Mouse (Mus musculus) forelimb bud, embryonic 11.5 days (tissue): ENCODE results near the gene Asb11.

ENCODE experiments used
- DNase-seq: peaks from one replicate; pipeline ENCODE4 v3.0.0-alpha.2; 2012; ENCODE audit warnings: low read depth, low spot score

Asb11 gene

DNA sequence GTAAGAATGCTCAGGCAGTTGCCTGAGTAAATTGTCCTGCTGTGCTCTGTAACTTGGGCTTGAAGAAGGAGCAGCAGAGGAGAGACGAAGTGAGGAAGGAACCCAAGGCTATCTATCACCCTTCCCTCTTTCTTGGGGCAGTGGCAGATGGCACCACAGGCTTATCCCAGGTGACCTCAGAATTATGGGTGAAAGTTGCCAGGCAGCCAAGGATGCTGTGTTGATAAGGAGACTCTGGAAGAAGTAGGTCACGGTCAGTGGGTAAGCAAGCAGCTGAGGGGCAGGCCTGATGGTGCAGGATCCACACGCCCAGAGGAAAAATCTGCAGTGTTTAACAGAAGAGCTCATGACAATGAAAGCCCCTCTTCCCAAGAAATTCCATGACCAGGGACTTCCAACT lies 4.5 kb downstream of the Asb11 start:
- no peak for DNase-seq

DNA sequence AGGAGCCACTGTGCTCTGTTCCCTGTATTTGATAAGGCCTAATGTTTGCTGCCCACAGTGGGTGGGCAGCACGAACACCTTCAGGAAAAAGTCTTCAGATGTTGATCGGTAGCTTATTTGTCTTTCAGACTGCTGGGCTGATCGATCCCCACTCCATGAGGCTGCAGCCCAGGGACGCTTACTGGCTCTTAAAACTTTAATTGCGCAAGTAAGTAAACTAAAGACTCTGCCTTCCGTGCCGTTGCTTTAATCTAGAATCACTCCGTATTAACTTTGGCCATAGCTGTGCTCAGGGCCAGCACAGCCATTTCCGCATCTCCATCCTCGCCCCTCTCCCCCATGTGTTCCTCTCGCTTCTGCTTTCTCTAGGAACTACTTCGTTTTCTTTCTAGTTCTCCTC lies 8.8 kb downstream of the Asb11 start:
- DNase-seq: no peak

DNA sequence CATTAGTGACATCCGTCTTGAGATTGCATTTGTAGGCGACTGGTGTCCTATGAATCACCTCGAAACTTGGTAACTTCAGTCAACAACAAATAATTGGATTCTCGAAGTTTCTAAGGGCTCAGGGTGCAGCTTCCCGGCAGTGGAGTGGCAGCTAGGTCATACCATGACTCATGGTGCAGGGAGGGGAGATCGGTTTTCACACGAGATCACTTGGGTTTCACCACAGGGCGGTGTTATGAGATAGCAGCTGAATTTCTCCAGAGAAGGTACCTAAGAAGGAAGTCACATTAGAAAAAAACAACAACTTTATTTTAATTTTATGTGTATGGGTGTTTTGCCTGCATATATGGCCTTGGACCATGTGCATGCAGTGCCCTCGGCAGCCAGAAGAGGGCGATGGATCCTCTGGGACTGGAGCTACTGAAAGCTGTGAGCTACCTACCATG lies 9.3 kb downstream of the Asb11 start:
- DNase-seq: no peak

DNA sequence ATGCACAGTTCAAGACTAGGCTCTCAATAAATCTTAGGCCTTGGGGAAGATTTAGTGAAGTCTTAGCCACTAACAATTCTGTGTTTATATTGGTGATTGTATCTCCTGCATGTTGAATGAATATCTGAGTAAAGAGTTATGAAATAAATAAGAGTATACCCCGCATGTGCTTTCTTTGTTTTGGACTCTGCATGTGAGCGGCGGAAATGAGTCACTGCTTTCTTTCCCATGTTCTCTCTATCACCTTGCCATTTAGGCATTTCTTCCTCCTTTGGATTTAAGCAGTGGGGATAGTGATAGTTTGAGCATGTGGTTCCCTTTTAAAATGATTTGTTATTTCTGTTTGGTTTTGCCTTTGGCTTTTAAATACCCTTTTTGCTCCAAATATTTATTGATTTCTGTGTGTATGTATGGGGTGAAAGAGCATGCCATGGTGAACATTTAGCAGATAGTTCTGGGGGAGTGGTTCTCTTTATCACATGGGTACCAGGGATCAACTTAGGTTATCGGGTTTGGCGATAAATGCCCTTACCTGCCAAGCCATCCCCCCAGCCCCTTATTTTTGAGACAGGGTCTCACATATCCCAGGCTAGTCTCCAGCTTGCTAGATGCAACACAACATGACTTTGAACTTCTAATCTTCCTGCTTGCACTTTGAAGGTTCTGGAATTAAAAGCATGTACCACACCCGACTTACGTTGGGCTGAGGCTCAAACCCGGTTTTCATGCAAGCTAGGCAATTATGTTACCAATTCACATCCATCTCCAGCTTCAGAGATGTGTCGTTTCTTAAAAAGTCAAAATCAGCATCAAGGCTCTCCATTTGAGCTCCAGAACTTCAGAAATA lies 10.3 kb downstream of the Asb11 start:
- no peak for DNase-seq

DNA sequence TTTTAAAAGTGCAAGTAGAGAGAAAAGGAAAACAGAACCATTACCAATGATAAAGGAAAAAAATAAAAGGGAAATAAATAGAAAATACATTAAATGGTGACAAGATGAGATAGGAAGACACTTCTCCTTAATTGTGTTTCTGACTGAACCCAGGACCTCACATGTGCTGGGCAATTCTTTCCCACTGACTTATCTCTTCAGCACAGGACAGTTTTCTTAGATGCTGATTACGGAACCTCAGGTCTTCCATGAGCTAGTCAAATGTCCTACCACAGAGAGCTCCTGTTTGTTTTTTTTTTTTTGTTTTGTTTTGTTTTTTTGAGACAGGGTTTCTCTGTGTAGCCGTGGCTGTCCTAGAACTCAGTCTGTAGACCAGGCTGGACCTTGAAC lies 10.9 kb downstream of the Asb11 start:
- no peak for DNase-seq

DNA sequence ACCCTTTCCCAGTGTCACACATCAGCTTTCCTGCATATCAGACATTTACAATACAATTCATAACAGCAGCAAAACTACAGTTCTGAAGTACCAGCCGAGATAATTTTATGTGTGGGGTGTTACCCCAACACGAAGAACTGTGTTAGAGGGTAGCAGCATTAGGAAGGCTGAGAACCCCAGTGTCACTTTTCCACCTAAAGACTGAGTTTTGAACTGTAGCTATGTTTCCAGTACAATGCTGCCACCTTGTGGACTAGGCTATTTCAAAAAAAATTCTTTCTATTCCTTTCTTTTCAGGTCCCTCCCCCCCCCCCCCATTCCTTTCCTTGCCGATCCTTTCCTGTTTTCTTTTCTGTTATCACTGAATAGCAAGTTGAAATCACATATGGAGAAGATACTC lies 12.4 kb downstream of the Asb11 start:
- peak; percentile 59 for DNase-seq

DNA sequence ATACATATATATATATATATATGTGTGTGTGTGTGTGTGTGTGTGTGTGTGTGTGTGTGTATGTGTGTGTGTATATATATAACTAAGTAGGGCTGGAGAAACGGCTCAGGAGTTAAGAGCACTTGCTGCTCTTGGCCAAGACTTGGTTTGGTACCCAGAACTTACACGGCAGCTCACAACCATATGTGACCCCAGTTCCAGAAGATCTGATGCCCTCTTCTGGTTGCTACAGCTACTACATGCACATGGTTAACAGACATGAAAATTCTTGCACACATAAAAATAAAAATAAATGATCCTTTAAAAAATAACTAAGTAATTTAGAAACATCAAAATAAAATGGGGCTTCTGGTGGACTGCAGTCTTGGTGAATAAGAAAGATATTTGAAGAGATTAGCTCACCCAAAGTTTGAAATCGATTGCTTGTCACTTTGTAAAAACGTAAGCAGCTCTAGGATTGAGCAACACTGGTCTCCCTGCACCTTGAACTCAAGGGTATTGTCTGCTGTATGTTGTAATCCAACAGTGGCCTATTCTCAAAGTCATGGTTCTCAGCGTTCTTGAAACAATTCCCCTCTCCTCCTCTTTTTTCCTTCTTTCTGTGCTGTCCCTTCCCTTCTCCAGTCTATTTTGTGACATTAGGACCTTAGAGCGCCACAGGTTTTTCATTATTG lies 22.5 kb downstream of the Asb11 start:
- no peak for DNase-seq

DNA sequence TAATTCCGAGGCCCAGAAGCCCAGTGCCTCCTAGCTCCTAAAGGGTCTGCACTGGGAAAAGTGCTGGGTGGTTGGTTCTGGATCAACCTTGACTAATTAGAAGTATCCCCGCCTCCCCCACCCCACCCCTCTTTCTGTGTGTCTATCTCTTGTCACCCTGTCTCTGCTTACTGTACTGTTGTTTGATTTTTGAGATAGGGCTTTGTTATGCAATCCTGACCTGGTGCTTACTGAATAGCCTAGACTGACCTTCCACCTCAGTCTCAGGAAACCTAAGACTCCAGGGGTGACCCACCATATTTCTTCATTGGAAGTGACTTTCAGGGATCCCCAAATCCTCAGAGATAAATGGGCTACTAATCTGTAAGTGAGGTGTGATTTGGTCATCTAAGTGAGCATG lies 65.5 kb downstream of the Asb11 start:
- DNase-seq: no peak

DNA sequence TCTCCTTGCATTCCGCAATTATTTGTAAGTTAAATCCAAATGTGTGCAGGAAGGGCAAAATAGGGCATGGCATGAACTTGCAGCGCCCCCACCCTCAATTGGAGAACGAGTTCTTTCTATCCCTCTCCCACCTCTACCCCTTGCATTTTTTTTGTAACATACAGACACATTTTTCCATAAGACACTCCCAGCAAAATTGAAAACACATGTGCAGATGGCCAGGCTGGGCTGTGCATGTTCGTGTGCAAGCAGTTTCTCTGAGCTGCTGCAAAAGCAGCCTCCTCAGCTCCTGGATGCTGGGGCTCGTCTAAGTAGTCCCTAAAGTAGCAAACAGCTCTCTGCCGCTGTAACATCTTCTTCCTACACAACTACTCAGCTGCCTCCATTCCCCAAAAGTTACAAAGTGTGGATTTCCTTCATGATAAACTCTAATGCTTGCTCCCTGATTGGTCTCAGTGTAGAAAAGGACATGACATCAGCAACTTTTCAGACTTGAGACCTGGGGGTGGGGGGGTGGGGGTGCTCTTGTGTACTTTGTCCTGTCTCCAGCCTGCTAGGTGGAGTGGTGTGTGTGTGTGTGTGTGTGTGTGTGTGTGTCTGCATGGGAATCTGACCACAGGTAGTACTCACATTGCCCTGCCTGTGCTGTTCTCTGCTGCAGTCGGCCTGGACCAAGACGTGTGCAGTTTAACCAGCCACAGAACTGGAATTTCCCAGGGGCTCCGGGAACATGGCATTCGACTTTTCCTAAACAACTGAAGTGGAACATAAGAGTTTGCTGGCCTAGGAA lies 69.1 kb downstream of the Asb11 start, which contains the start of gene Asb9:
TSS of gene Asb9 (plus strand) at position 619 of the 790 bp plus-strand sequence.
- DNase-seq: peak; percentile 57

DNA sequence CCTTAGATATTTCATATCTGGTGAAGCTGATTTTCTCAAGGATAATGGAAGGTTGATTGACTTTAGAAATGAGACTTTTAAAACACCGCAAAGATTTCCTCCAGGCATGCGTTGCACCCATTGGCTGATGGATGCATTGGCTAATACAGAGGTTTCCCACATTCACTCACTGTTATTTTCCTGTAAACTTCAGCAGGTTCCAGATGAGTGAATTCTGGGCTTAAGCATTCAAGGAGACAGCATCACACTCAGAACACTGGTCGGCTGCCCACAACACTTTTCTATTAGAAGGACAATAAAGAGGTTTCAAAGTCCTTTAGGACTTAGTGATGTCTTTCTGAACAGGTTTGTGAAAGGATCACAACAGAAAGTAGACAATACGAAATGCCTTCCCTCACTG lies 70.3 kb downstream of the Asb11 start:
- DNase-seq: no peak

DNA sequence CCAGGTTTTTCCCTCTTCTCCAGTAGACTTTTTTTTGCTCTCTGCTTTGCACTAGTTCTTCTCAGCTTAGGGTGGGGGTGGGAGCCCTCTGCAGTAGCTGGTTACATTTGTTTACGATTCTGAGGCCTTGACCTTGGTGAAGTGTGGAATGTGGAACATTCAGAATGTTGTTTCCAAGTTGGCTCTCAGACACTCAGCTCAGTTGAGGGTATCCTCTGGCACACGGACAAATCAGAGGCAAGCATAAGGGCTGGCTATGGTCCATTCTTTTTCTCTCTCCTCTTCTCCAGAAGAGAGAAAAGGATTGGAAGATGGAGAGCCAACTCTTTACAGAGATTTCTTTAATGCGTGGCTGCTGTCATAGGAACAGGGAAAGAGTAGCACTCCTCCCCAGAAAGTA lies 71.9 kb downstream of the Asb11 start:
- no peak for DNase-seq
